Mouse (Mus musculus) neutrophil, adult 59 days (primary cell): Measurements from ENCODE around the gene Eif2b3. TPM values are rescaled to one million over a fixed set of nuclear protein-coding genes. Genes with fewer than 3 reads are reported as not detected.

Experiments
- total RNA-seq, 2 experiments: library from RNA; stranded (reverse); gene quantifications; 1 replicate in 1 of 2; 2 replicates in 1 of 2; pipeline ENCODE4 v1.2.4; 2023

Eif2b3 gene
- 1 to 10 TPM; 6.9 to 9.4 TPM for total RNA-seq

DNA sequence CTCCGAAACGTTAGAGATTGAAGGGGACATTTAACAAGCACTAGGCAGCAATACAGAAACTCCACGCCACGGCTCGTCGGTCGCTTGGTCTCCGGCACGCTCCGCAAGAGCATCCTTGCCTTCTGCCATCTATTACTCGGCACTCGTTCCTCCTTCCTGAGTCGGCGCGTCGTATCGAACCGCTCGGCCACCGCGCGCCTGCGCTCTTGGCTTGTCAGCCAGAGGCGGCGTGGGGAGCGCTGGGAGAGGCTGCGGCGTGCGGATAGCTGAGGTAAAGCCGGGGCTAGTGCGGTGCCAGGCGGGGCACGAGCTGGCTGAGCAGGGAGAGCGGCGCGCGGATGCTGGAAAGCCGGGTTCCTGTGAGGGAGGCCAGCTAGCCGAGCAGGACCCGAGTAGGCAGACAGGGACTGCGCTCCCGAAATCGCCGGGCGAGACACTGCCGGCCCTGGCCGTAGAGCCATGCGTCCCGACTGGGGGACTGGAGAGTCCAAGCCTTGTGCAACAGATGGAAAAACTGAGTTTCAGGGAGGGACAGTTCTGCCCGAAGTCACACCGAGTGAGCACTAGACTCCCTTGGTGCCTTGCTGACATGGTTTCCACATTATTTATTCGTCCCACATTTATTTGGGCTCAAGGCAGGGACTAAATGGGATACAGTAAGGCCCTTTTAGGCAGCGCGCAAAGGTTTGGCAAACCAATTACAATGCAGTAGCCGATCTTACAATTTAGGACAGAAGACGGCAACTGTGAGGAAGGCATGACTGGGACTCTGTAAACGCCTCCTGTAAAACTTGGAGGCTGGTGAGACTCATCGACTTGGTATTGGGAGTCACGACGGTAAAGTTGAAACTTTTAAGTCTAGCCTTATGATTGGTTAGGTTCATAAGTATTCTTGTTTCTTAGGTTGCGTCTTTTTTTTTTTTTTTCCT lies at the start of gene Eif2b3:
TSS of gene Eif2b3 (plus strand) at position 197 of the 929 bp plus-strand sequence.

GRCm38 (mm10) chr4:116993672-116994621 lies 25.3 kb upstream of the Eif2b3 start, which contains the start of gene Urod:
TSS of gene Urod (minus strand) at chr4:116994413.

DNA sequence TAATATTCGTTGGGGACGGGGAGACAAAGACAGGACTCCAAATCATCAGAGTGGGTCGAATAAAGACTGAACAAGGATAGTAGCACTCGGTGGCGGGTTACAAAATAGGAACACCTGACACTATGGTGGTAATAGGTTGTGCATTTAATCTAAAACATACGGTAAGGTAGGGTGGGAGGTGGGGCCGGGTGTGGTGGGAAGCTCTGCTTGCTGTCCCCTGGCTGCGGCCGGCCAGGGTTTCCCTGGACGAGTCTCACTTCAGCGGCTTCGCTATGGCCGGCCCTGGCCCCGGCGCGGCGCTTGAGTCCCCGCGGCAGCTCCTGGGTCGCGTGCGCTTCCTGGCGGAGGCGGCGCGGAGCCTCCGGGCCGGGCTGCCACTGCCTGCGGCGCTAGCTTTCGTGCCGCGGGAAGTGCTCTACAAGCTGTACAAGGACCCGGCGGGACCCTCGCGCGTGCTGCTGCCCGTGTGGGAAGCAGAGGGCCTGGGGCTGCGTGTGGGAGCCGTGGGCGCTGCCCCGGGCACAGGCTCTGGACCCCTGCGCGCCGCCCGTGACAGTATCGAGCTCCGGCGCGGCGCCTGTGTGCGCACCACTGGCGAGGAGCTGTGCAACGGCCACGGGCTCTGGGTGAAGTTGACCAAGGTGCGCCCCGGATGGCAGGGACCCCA lies 23.9 kb upstream of the Eif2b3 start, which contains the start of gene Hectd3:
TSS of gene Hectd3 (plus strand) at position 187 of the 667 bp plus-strand sequence.

GRCm38 (mm10) chr4:117095551-117096452 lies 76.6 kb downstream of the Eif2b3 start, which contains the start of gene Ptch2:
TSS of gene Ptch2 (plus strand) at chr4:117096075.

GRCm38 (mm10) chr4:117125348-117125909 lies 106.2 kb downstream of the Eif2b3 start, which contains the start of gene Btbd19:
TSS of gene Btbd19 (minus strand) at chr4:117125725.

GRCm38 (mm10) chr4:117126675-117127290 lies 107.6 kb downstream of the Eif2b3 start, which contains the start of gene Tctex1d4:
TSS of gene Tctex1d4 (plus strand) at chr4:117126794.

DNA sequence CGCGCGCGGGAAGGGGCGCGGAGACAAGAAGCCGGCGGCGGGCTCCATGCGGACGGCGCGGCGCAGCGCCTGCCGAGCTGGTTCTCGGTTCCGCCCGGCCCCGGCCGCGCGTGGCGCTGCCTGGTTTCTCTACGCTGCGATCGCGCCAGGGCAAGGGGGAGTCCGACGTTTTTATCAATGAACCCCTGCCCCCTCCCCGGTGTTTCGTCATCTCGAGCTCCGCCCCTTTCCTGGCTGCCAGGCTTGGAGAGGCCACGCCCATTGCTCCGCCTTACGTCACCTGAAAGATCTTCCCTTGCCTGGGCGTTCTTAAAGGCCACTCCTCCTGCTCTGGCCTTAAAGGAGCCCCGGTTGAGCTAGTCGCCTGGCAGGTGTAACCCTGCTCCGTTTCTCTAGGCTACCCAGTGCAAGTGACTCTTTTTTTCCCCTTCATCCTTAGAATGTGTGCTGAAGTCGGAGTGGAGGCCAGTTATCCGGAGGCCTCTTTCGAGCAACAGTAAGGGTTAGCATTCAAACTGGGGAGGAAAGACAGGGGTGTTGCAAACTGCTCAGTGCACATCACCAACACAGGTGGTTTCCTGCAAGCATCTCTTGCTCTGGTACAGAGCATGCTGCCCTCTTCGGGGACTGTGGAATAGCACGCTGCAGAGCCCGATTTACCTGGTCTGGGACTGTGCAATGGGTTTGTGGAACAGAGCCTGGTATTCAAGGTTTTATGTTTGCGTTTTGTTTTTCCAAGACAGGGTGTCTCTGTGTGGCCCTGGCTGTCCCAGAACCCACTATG lies 114.8 kb downstream of the Eif2b3 start, which contains the start of gene Plk3:
TSS of gene Plk3 (minus strand) at position 147 of the 784 bp plus-strand sequence.

Other genes with a start within 250 kb of the Eif2b3 start
- 10 to 100 TPM; 15.3 TPM for gene Toe1, start 211.8 kb upstream of the Eif2b3 start, total RNA-seq
- gene Mutyh, start 211.7 kb upstream of the Eif2b3 start, total RNA-seq = 1 to 10 TPM; 6.1 to 6.8 TPM
- not detected for gene Hpdl, start 197.7 kb upstream of the Eif2b3 start, total RNA-seq
- under 1 TPM in 1 of 2 experiments, not detected in 1; 0.07 TPM for gene Zswim5, start 142.0 kb upstream of the Eif2b3 start, total RNA-seq
- gene Urod, start 25.0 kb upstream of the Eif2b3 start, total RNA-seq = 10 to 100 TPM; 43.9 to 63.0 TPM
- gene Hectd3, start 24.1 kb upstream of the Eif2b3 start, total RNA-seq = 10 to 100 TPM; 31.7 to 35.4 TPM
- 1 to 10 TPM; 3.0 to 3.2 TPM for gene Ptch2, start 76.7 kb downstream of the Eif2b3 start, total RNA-seq
- 10 to 100 TPM; 40.8 to 55.3 TPM for gene Btbd19, start 106.3 kb downstream of the Eif2b3 start, total RNA-seq
- 1 to 10 TPM; 1.5 to 3.1 TPM for gene Tctex1d4, start 107.4 kb downstream of the Eif2b3 start, total RNA-seq
- 100 to 1,000 TPM; 242 to 273 TPM for gene Plk3, start 114.6 kb downstream of the Eif2b3 start, total RNA-seq
- 100 to 1,000 TPM; 709 to 723 TPM for gene Rps8, start 136.8 kb downstream of the Eif2b3 start, total RNA-seq
- 10 to 100 TPM; 24.1 to 26.3 TPM for gene Kif2c, start 163.2 kb downstream of the Eif2b3 start, total RNA-seq
- gene Tmem53, start 232.5 kb downstream of the Eif2b3 start, total RNA-seq = 1 to 10 TPM in 1 of 2 experiments, under 1 TPM in 1; 0.60 to 1.4 TPM
- gene Armh1, start 232.7 kb downstream of the Eif2b3 start, total RNA-seq = not detected